Mouse (Mus musculus) kidney, postnatal 0 days (tissue): ENCODE results near the gene Tm9sf1. TPM values are rescaled to one million over a fixed set of nuclear protein-coding genes. Genes with fewer than 3 reads are reported as not detected.

Experiments
- ATAC-seq: fragments of 200-750 bp; cut with Nextera tagmentation; replicated peaks from 2 replicates; pipeline ENCODE4 v1.8.0; 2017; ENCODE audit warnings: low read depth, moderate number of reproducible peaks, moderate TSS enrichment, moderate library complexity; ENCODE audit not compliant: low FRiP score
- DNase-seq: peaks from one replicate; pipeline ENCODE4 v3.0.0-alpha.2; 2016; ENCODE audit warnings: low spot score
- H3K27ac ChIP-seq: fragments of 300-500 bp; sonication (generic); 2 replicates; pipeline ENCODE4 v1.5.1; 2014; ENCODE audit warnings: mild to moderate bottlenecking
- H3K27me3 ChIP-seq: fragments of 300-500 bp; sonication (generic); 2 replicates; pipeline ENCODE4 v1.6.1; 2014; ENCODE audit warnings: low read length, mixed read lengths; ENCODE audit not compliant: insufficient read depth
- H3K36me3 ChIP-seq: fragments of 300-500 bp; sonication (generic); 2 replicates; pipeline ENCODE4 v1.6.1; 2014; ENCODE audit warnings: low read length, mixed read lengths; ENCODE audit not compliant: insufficient read depth
- H3K4me1 ChIP-seq: fragments of 300-500 bp; sonication (generic); replicated peaks from 2 replicates; pipeline ENCODE4 v1.6.1; 2014; ENCODE audit warnings: antibody characterized with exemption, low read length, mixed read lengths; ENCODE audit not compliant: insufficient read depth
- H3K4me2 ChIP-seq: fragments of 300-500 bp; sonication (generic); 2 replicates; pipeline ENCODE4 v1.6.1; 2014; ENCODE audit warnings: mild to moderate bottlenecking, low read length, moderate library complexity, mixed read lengths
- H3K4me3 ChIP-seq: fragments of 300-500 bp; sonication (generic); replicated peaks from 2 replicates; pipeline ENCODE4 v1.5.1; 2014; ENCODE audit warnings: low read depth, low read length
- H3K9ac ChIP-seq: fragments of 300-500 bp; sonication (generic); 2 replicates; pipeline ENCODE4 v1.6.1; 2014; ENCODE audit warnings: low read depth, low read length
- H3K9me3 ChIP-seq: fragments of 300-500 bp; sonication (generic); replicated peaks from 2 replicates; pipeline ENCODE4 v1.6.1; 2016; ENCODE audit warnings: low read length, inconsistent platforms, mixed read lengths
- CTCF ChIP-seq: IDR thresholded peaks from 2 replicates; pipeline ENCODE4 v1.5.1; 2016; ENCODE audit warnings: antibody characterized with exemption, low read depth, mild to moderate bottlenecking, moderate library complexity
- WGBS: fragments of 180-500 bp; shearing (Covaris S2); extraction: QIAGEN DNeasy Blood & Tissue Kit; methylation state at CpG from one replicate; pipeline ENCODE4 v1.1.7; 2014; 5-methylcytosine and 5-hydroxymethylcytosine counted together
- polyA plus RNA-seq: library from polyadenylated mRNA; unstranded; fragments of >200 nt; fragmentation: Nextera tagmentation; extraction: Ambion mirVana; gene quantifications from 2 replicates; pipeline ENCODE4 v1.2.1, GENCODE M21; 2015

Gene Tm9sf1
- polyA plus RNA-seq, 1 experiment from 2014 or later = 108 TPM

- H3K4me2 ChIP-seq = peak overlapping the region; percentile 96
- WGBS = 4% methylated on average over 16 of the region's 16 CpGs
- peak overlapping the region; percentile 94 for H3K4me3 ChIP-seq
- peak overlapping the region; percentile 99 for H3K27ac ChIP-seq
- ATAC-seq (no peak), DNase-seq (peak; percentile 15)
- TF ChIP-seq CTCF = no peak
- no peaks in the 10 kb centered on the region for H3K27me3 ChIP-seq
- peaks cover 33% of the 10 kb centered on the region for H3K36me3 ChIP-seq
- H3K4me1 ChIP-seq = peaks cover 15% of the 10 kb centered on the region; the same call in 1 of the 2 replicates
- peak overlapping the region; percentile 92 for H3K9ac ChIP-seq
- H3K9me3 ChIP-seq = no peaks in the 10 kb centered on the region
Observed at GRCm38 (mm10) chr14:55592226-55592625, 51.4 kb downstream of the Tm9sf1 start.

GRCm38 (mm10) chr14:55591331-55591891, 52.2 kb downstream of the Tm9sf1 start, which contains the start of gene Rnf31:
Rnf31 (plus strand) TSS chr14:55591708.
- H3K4me1 ChIP-seq = peaks cover 15% of the 10 kb centered on the region; the same call in 1 of the 2 replicates
- WGBS = under 1% methylated on average over 33 of the region's 33 CpGs

GRCm38 (mm10) chr14:55590748-55591330, 52.8 kb downstream of the Tm9sf1 start, which contains the start of gene Psme2:
Psme2 (minus strand) TSS chr14:55591113.
- H3K27ac ChIP-seq = peak within 1 kb of the TSS; percentile 99
- DNase-seq = peak; percentile 100
- peaks cover 22% of the 10 kb centered on the region for H3K36me3 ChIP-seq
- peak; percentile 94 for ATAC-seq
- peaks cover 15% of the 10 kb centered on the region; the same call in 1 of the 2 replicates for H3K4me1 ChIP-seq
- TF ChIP-seq CTCF = 0 out of 2 replicates have a peak, but pooled peaks have one; percentile 26
- H3K9me3 ChIP-seq = no peaks in the 10 kb centered on the region
- peak within 1 kb of the TSS; percentile 96 for H3K4me2 ChIP-seq
- peak within 1 kb of the TSS; percentile 94 for H3K4me3 ChIP-seq
- H3K9ac ChIP-seq = peak within 1 kb of the TSS; percentile 92
- H3K27me3 ChIP-seq = no peaks in the 10 kb centered on the region
- WGBS = under 1% methylated on average over 22 of the region's 22 CpGs

More at GRCm38 (mm10) chr14:55591331-55591891, 52.2 kb downstream of the Tm9sf1 start, which contains the start of gene Rnf31:
- Histone ChIP-seq H3K9me3 (no peaks in the 10 kb centered on the region), H3K9ac (peak within 1 kb of the TSS; percentile 92), H3K27ac (peak within 1 kb of the TSS; percentile 99), H3K36me3 (peaks cover 28% of the 10 kb centered on the region), H3K4me3 (peak within 1 kb of the TSS; percentile 94), H3K4me2 (peak within 1 kb of the TSS; percentile 96), H3K27me3 (no peaks in the 10 kb centered on the region)
- ATAC-seq (peak; percentile 91), DNase-seq (peak; percentile 99)
- no peak for TF ChIP-seq CTCF

- 77% methylated on average over 11 of the region's 11 CpGs for WGBS
- peaks cover 14% of the 10 kb centered on the region for H3K36me3 ChIP-seq
- ATAC-seq (no peak), DNase-seq (no peak)
- H3K9ac ChIP-seq = peak overlapping the region; percentile 92
- H3K27me3 ChIP-seq = no peaks in the 10 kb centered on the region
- peak overlapping the region; percentile 96 for H3K4me2 ChIP-seq
- H3K9me3 ChIP-seq = no peaks in the 10 kb centered on the region
- H3K4me1 ChIP-seq = peaks cover 15% of the 10 kb centered on the region; the same call in 1 of the 2 replicates
- no peak for TF ChIP-seq CTCF
- H3K27ac ChIP-seq = peak overlapping the region; percentile 99
- H3K4me3 ChIP-seq = peak overlapping the region; percentile 94
Observed at GRCm38 (mm10) chr14:55589771-55590448, 53.7 kb downstream of the Tm9sf1 start.

- H3K4me1 ChIP-seq = peaks cover 15% of the 10 kb centered on the region; the same call in 1 of the 2 replicates
- no peak overlapping the region for H3K9ac ChIP-seq
- 94% methylated on average over 5 of the region's 5 CpGs for WGBS
- H3K4me2 ChIP-seq = no peak overlapping the region
- H3K4me3 ChIP-seq = no peak overlapping the region
- H3K9me3 ChIP-seq = no peaks in the 10 kb centered on the region
- H3K36me3 ChIP-seq = peaks cover 8% of the 10 kb centered on the region
- ATAC-seq = no peak
- no peaks in the 10 kb centered on the region for H3K27me3 ChIP-seq
- DNase-seq = no peak
- TF ChIP-seq CTCF = no peak
- no peak overlapping the region for H3K27ac ChIP-seq
Observed at GRCm38 (mm10) chr14:55589271-55589670, 54.3 kb downstream of the Tm9sf1 start.

- H3K9me3 ChIP-seq = no peaks in the 10 kb centered on the region
- no peak overlapping the region for H3K9ac ChIP-seq
- TF ChIP-seq CTCF = no peak
- H3K4me2 ChIP-seq = no peak overlapping the region
- 90% methylated on average over 2 of the region's 2 CpGs for WGBS
- no peak overlapping the region for H3K4me3 ChIP-seq
- DNase-seq (no peak), ATAC-seq (no peak)
- H3K36me3 ChIP-seq = peaks cover 7% of the 10 kb centered on the region; the same call in 1 of the 2 replicates
- H3K4me1 ChIP-seq = no peaks in the 10 kb centered on the region
- no peaks in the 10 kb centered on the region for H3K27me3 ChIP-seq
- H3K27ac ChIP-seq = no peak overlapping the region
Observed at GRCm38 (mm10) chr14:55586149-55586548, 57.5 kb downstream of the Tm9sf1 start.

Other genes with a start within 250 kb of the Tm9sf1 start
- gene Dhrs4, start 165.0 kb downstream of the Tm9sf1 start, polyA plus RNA-seq = 130 and 144 TPM in 2 replicates
- gene Carmil3, start 153.2 kb downstream of the Tm9sf1 start, polyA plus RNA-seq = 0.96 and 0.98 TPM in 2 replicates
- 0.19 and 0.28 TPM in 2 replicates for gene Cpne6, start 133.4 kb downstream of the Tm9sf1 start, polyA plus RNA-seq
- gene Nrl, start 118.8 kb downstream of the Tm9sf1 start, polyA plus RNA-seq = not detected in 2 replicates
- gene Pck2, start 103.5 kb downstream of the Tm9sf1 start, polyA plus RNA-seq = 38.2 and 42.2 TPM in 2 replicates
- 109 and 116 TPM in 2 replicates for gene Dcaf11, start 83.8 kb downstream of the Tm9sf1 start, polyA plus RNA-seq
- 1.7 and 2.2 TPM in 2 replicates for gene A730061H03Rik, start 83.4 kb downstream of the Tm9sf1 start, polyA plus RNA-seq
- gene Fitm1, start 68.2 kb downstream of the Tm9sf1 start, polyA plus RNA-seq = 13.0 and 13.3 TPM in 2 replicates
- 179 and 181 TPM in 2 replicates for gene Psme1, start 65.7 kb downstream of the Tm9sf1 start, polyA plus RNA-seq
- gene Emc9, start 58.5 kb downstream of the Tm9sf1 start, polyA plus RNA-seq = 14.3 and 16.6 TPM in 2 replicates
- gene Psme2, start 52.7 kb downstream of the Tm9sf1 start, polyA plus RNA-seq = 281 and 286 TPM in 2 replicates
- gene Rnf31, start 52.1 kb downstream of the Tm9sf1 start, polyA plus RNA-seq = 17.9 TPM in 2 replicates
- 24.2 and 27.4 TPM in 2 replicates for gene Irf9, start 40.2 kb downstream of the Tm9sf1 start, polyA plus RNA-seq
- 12.7 and 14.9 TPM in 2 replicates for gene Rec8, start 25.8 kb downstream of the Tm9sf1 start, polyA plus RNA-seq
- gene Ipo4, start 7.8 kb downstream of the Tm9sf1 start, polyA plus RNA-seq = 58.5 and 68.7 TPM in 2 replicates
- 1.8 and 3.0 TPM in 2 replicates for gene Gm49378, start 5.9 kb downstream of the Tm9sf1 start, polyA plus RNA-seq
- 0.47 and 1.1 TPM in 2 replicates for gene Tssk4, start 6.4 kb upstream of the Tm9sf1 start, polyA plus RNA-seq
- gene Mdp1, start 16.7 kb upstream of the Tm9sf1 start, polyA plus RNA-seq = 48.8 and 56.0 TPM in 2 replicates
- 48.2 and 49.7 TPM in 2 replicates for gene Gmpr2, start 28.1 kb upstream of the Tm9sf1 start, polyA plus RNA-seq
- 508 and 548 TPM in 2 replicates for gene Nedd8, start 28.3 kb upstream of the Tm9sf1 start, polyA plus RNA-seq
- 24.6 and 29.0 TPM in 2 replicates for gene Tinf2, start 38.0 kb upstream of the Tm9sf1 start, polyA plus RNA-seq
- 5.9 and 7.6 TPM in 2 replicates for gene Tgm1, start 70.1 kb upstream of the Tm9sf1 start, polyA plus RNA-seq
- gene Rabggta, start 78.5 kb upstream of the Tm9sf1 start, polyA plus RNA-seq = 39.9 and 43.2 TPM in 2 replicates
- gene Dhrs1, start 101.9 kb upstream of the Tm9sf1 start, polyA plus RNA-seq = 122 and 127 TPM in 2 replicates
- gene Nop9, start 101.9 kb upstream of the Tm9sf1 start, polyA plus RNA-seq = 26.2 and 26.5 TPM in 2 replicates
- 50.0 and 51.0 TPM in 2 replicates for gene Cideb, start 114.7 kb upstream of the Tm9sf1 start, polyA plus RNA-seq
- 0.68 and 0.75 TPM in 2 replicates for gene Ltb4r2, start 117.6 kb upstream of the Tm9sf1 start, polyA plus RNA-seq
- gene Ltb4r1, start 122.2 kb upstream of the Tm9sf1 start, polyA plus RNA-seq = 0.47 and 0.71 TPM in 2 replicates
- 10.0 and 10.6 TPM in 2 replicates for gene Adcy4, start 140.3 kb upstream of the Tm9sf1 start, polyA plus RNA-seq
- 20.4 and 24.7 TPM in 2 replicates for gene Ripk3, start 145.1 kb upstream of the Tm9sf1 start, polyA plus RNA-seq
- gene Nfatc4, start 179.3 kb upstream of the Tm9sf1 start, polyA plus RNA-seq = 16.8 and 19.7 TPM in 2 replicates
- gene Nynrin, start 210.2 kb upstream of the Tm9sf1 start, polyA plus RNA-seq = 8.4 and 8.9 TPM in 2 replicates
- gene Cbln3, start 240.6 kb upstream of the Tm9sf1 start, polyA plus RNA-seq = 0.20 and 0.28 TPM in 2 replicates
- 8.1 and 9.8 TPM in 2 replicates for gene Khnyn, start 241.1 kb upstream of the Tm9sf1 start, polyA plus RNA-seq